Mouse (Mus musculus) heart, postnatal 14 days (tissue): ENCODE data around the gene Nadsyn1. TPM values are rescaled to one million over a fixed set of nuclear protein-coding genes. Genes with fewer than 3 reads are reported as not detected.
A peak's percentile ranks its signal among the peaks of the same experiment; 100 is the strongest.

ENCODE experiments used
- DNase-seq, 2 experiments: peaks; one replicate each; pipeline ENCODE4 v3.0.0; 2021 to 2022
- intact Hi-C: fragments of 180-260 bp; cut with DNase I; formaldehyde crosslinking; loops from one replicate; pipeline ENCODE4 v1.15.1; 2025
- long read RNA-seq, 2 experiments: library from polyadenylated mRNA; stranded (forward); transcript quantifications; one replicate each; pipeline ENCODE4 v2.0.0; 2021
- total RNA-seq, 2 experiments: library from RNA; stranded (reverse); gene quantifications; 2 replicates each; pipeline ENCODE4 v1.2.3; 2021

The Nadsyn1 gene
- 1 to 10 TPM; 5.8 to 6.4 TPM for total RNA-seq
- long read RNA-seq, experiment 1, transcript Nadsyn1-201 (21 exons, 2,641 nt), result major isoform, 13 of 14 reads
- long read RNA-seq, experiment 1, partial matches to known transcripts, result 1 of 14 reads
- long read RNA-seq, experiment 1, other reads (novel, unspliced or antisense), result 0 of 14 reads
- long read RNA-seq, experiment 2, transcript Nadsyn1-201 (21 exons, 2,641 nt), result major isoform, 11 of 13 reads
- long read RNA-seq, experiment 2, partial matches to known transcripts, result 1 of 13 reads
- long read RNA-seq, experiment 2, other reads (novel, unspliced or antisense), result 1 of 13 reads

- intact Hi-C loops, result loop anchor here (5.0 kb wide), 1 partner anchor 35 kb away; no protein-coding TSS in a partner anchor
- DNase-seq, result peak; percentile 99
These were observed at the start of gene Nadsyn1, which contains the start of gene Dhcr7 for GRCm38 (mm10) chr7:143822375-143823265. Gene Nadsyn1 (minus strand): TSS chr7:143822849. Gene Dhcr7 (plus strand): TSS chr7:143823145.

- intact Hi-C loops, result no loop called here
- DNase-seq, result no peak
These were observed 46.2 kb upstream of the Nadsyn1 start for GRCm38 (mm10) chr7:143868874-143869273.

- no peak for DNase-seq
- intact Hi-C loops, result no loop called here
These were observed 43.9 kb upstream of the Nadsyn1 start, which contains the start of gene Gm498 for GRCm38 (mm10) chr7:143866538-143866937. Gene Gm498 (plus strand): TSS chr7:143866838.

- intact Hi-C loops, result no loop called here
These were observed 26.3 kb upstream of the Nadsyn1 start for GRCm38 (mm10) chr7:143848768-143849482.

GRCm38 (mm10) chr7:143848127-143848767, 25.6 kb upstream of the Nadsyn1 start:
- intact Hi-C loops, result no loop called here
- no peak for DNase-seq

More at GRCm38 (mm10) chr7:143848768-143849482, 26.3 kb upstream of the Nadsyn1 start:
- DNase-seq, result no peak

GRCm38 (mm10) chr7:143841301-143841700, 18.7 kb upstream of the Nadsyn1 start:
- DNase-seq, result no peak
- intact Hi-C loops, result no loop called here

- DNase-seq, result no peak
- intact Hi-C loops, result no loop called here
These were observed 17.5 kb upstream of the Nadsyn1 start for GRCm38 (mm10) chr7:143840121-143840520.

- no peak for DNase-seq
- intact Hi-C loops, result loop anchor here (10.0 kb wide), 1 partner anchor 237 kb away; no protein-coding TSS in a partner anchor
These were observed 15.2 kb upstream of the Nadsyn1 start for GRCm38 (mm10) chr7:143837705-143838358.

- intact Hi-C loops, result loop anchor here (10.0 kb wide), 1 partner anchor 240 kb away; no protein-coding TSS in a partner anchor
- DNase-seq, result no peak
These were observed 12.3 kb upstream of the Nadsyn1 start for GRCm38 (mm10) chr7:143834972-143835371.

- no peak for DNase-seq
- intact Hi-C loops, result loop anchor here (10.0 kb wide), 1 partner anchor 240 kb away; no protein-coding TSS in a partner anchor
These were observed 11.7 kb upstream of the Nadsyn1 start for GRCm38 (mm10) chr7:143834316-143834715.

GRCm38 (mm10) chr7:143833581-143834190, 11.0 kb upstream of the Nadsyn1 start:
- intact Hi-C loops, result loop anchor here (10.0 kb wide), 1 partner anchor 241 kb away; no protein-coding TSS in a partner anchor
- no peak for DNase-seq

- intact Hi-C loops, result loop anchor here (10.0 kb wide), 1 partner anchor 242 kb away; no protein-coding TSS in a partner anchor
- no peak for DNase-seq
These were observed 10.0 kb upstream of the Nadsyn1 start for GRCm38 (mm10) chr7:143832611-143833010.

GRCm38 (mm10) chr7:143832196-143832595, 9.5 kb upstream of the Nadsyn1 start:
- DNase-seq, result no peak
- intact Hi-C loops, result loop anchor here (10.0 kb wide), 1 partner anchor 243 kb away; no protein-coding TSS in a partner anchor

- intact Hi-C loops, result loop anchor here (10.0 kb wide), 1 partner anchor 244 kb away; no protein-coding TSS in a partner anchor
- no peak for DNase-seq
These were observed 7.8 kb upstream of the Nadsyn1 start for GRCm38 (mm10) chr7:143830399-143830798.

- DNase-seq, result peak; percentile 91 to 92
- intact Hi-C loops, result loop anchor here (1.0 to 10.0 kb wide), 2 partner anchors 78 to 245 kb away; no protein-coding TSS in a partner anchor
These were observed 7.1 kb upstream of the Nadsyn1 start for GRCm38 (mm10) chr7:143829504-143830331.

- DNase-seq, result no peak
- intact Hi-C loops, result no loop called here
These were observed 4.3 kb upstream of the Nadsyn1 start for GRCm38 (mm10) chr7:143826985-143827384.

GRCm38 (mm10) chr7:143823266-143823605, 587 bp upstream of the Nadsyn1 start:
- intact Hi-C loops, result loop anchor here (5.0 kb wide), 1 partner anchor 36 kb away; no protein-coding TSS in a partner anchor

GRCm38 (mm10) chr7:143821241-143821640, 1.4 kb downstream of the Nadsyn1 start:
- intact Hi-C loops, result loop anchor here (5.0 kb wide), 1 partner anchor 34 kb away; no protein-coding TSS in a partner anchor
- DNase-seq, result no peak

More at GRCm38 (mm10) chr7:143823266-143823605, 587 bp upstream of the Nadsyn1 start:
- no peak for DNase-seq
